In genomic region chr2:32962062-32962874, GRCm38 (mm10) we compare ENCODE assay signal across 8 mouse cellular contexts. TPM values are rescaled to one million over a fixed set of nuclear protein-coding genes. Genes with fewer than 3 reads are reported as not detected.
DNase-seq lines count a peak whose midpoint lies in the region; ATAC-seq and TF ChIP-seq lines count a peak whose summit lies in the region.

No protein-coding gene starts in this region.

- H3K9ac ChIP-seq in kidney, embryonic 14.5 days (ENCODE audit: low read depth, low read length), result peak overlapping the region; percentile 81
- H3K9ac ChIP-seq in MEL (ENCODE audit: control insufficient read depth, low read depth, low read length, poor library complexity, severe bottlenecking), result peak overlapping the region; percentile 91
- peak overlapping the region; percentile 95 for H3K9ac ChIP-seq in embryonic facial prominence, embryonic 14.5 days (ENCODE audit: low read depth, low read length)
- peak overlapping the region; percentile 83 for H3K9ac ChIP-seq in neural tube, embryonic 14.5 days (replicated peaks; ENCODE audit: low read depth, low read length)

- peak overlapping the region; percentile 94 for H3K27ac ChIP-seq in kidney, embryonic 14.5 days (ENCODE audit: low read depth, low read length)
- H3K27ac ChIP-seq in MEL (ENCODE audit: control insufficient read depth, low read depth, low read length), result peak overlapping the region; percentile 95
- H3K27ac ChIP-seq in embryonic facial prominence, embryonic 14.5 days (replicated peaks; ENCODE audit: low read depth, low read length), result peak overlapping the region; percentile 88
- peak overlapping the region; percentile 96 for H3K27ac ChIP-seq in limb, embryonic 10.5 days
- H3K27ac ChIP-seq in neural tube, embryonic 14.5 days (ENCODE audit: low read depth, low read length), result peak overlapping the region; percentile 76

- under 1% methylated on average over 33 of the region's 33 CpGs for WGBS in kidney, embryonic 14.5 days
- 1% methylated on average over 32 of the region's 33 CpGs for WGBS in embryonic facial prominence, embryonic 14.5 days
- under 1% methylated on average over 33 of the region's 33 CpGs for WGBS in limb, embryonic 10.5 days
- 1% methylated on average over 33 of the region's 33 CpGs for WGBS in neural tube, embryonic 14.5 days

- peaks cover 24% of the 10 kb centered on the region for H3K36me3 ChIP-seq in kidney, embryonic 14.5 days (ENCODE audit: control insufficient read depth, insufficient read depth, low read length)
- H3K36me3 ChIP-seq in MEL (ENCODE audit: control insufficient read depth in 1 of 2, insufficient read depth in 2 of 2, low read length in 2 of 2), result peaks cover 6 to 12% of the 10 kb centered on the region in 2 experiments
- peaks cover 31% of the 10 kb centered on the region for H3K36me3 ChIP-seq in embryonic facial prominence, embryonic 14.5 days (ENCODE audit: control insufficient read depth, insufficient read depth, low read length)
- peaks cover 32% of the 10 kb centered on the region for H3K36me3 ChIP-seq in limb, embryonic 10.5 days
- H3K36me3 ChIP-seq in neural tube, embryonic 14.5 days (ENCODE audit: control insufficient read depth, insufficient read depth, low read length), result peaks cover 12% of the 10 kb centered on the region

- TF ChIP-seq RAD21 in MEL (IDR thresholded peaks at IDR 0.05; ENCODE audit: low read depth, low read length), result no peak

- TF ChIP-seq CTCF in MEL (IDR thresholded peaks at IDR 0.05 in 2 of 3, conservative IDR thresholded peaks at IDR 0.05 in 1 of 3; ENCODE audit: control insufficient read depth in 1 of 3, insufficient read depth in 1 of 3, low read depth in 2 of 3, low read length in 3 of 3, poor library complexity in 1 of 3, severe bottlenecking in 1 of 3), result no peak

- H3K4me2 ChIP-seq in kidney, embryonic 14.5 days (replicated peaks; ENCODE audit: low read depth, low read length), result peak overlapping the region; percentile 57
- peak overlapping the region; percentile 64 for H3K4me2 ChIP-seq in embryonic facial prominence, embryonic 14.5 days (ENCODE audit: low read depth, low read length)
- peak overlapping the region; percentile 99 for H3K4me2 ChIP-seq in neural tube, embryonic 14.5 days (ENCODE audit: low read depth, low read length)

- ATAC-seq in kidney, embryonic 14.5 days (ENCODE audit: low FRiP score, low TSS enrichment), result no peak
- no peak for ATAC-seq in embryonic facial prominence, embryonic 14.5 days (ENCODE audit: low read depth)
- no peak for ATAC-seq in neural tube, embryonic 14.5 days (ENCODE audit: low read depth)
- no peak for ATAC-seq in granulocyte monocyte progenitor cell, adult 5-6 weeks (replicated peaks; ENCODE audit: poor library complexity, severe bottlenecking)

- peaks cover 50% of the 10 kb centered on the region for H3K79me2 ChIP-seq in MEL (ENCODE audit: control insufficient read depth, insufficient read depth, low read length, poor library complexity)

- no peaks in the 10 kb centered on the region for H3K27me3 ChIP-seq in kidney, embryonic 14.5 days (ENCODE audit: control insufficient read depth, insufficient read depth, low read length)
- no peaks in the 10 kb centered on the region for H3K27me3 ChIP-seq in MEL (ENCODE audit: control insufficient read depth in 1 of 2, insufficient read depth in 2 of 2, low read length in 2 of 2)
- no peaks in the 10 kb centered on the region for H3K27me3 ChIP-seq in embryonic facial prominence, embryonic 14.5 days (replicated peaks; ENCODE audit: control insufficient read depth, insufficient read depth, low read length)
- H3K27me3 ChIP-seq in limb, embryonic 10.5 days (ENCODE audit: low read depth, poor library complexity, severe bottlenecking), result no peaks in the 10 kb centered on the region
- no peaks in the 10 kb centered on the region for H3K27me3 ChIP-seq in neural tube, embryonic 14.5 days (ENCODE audit: control insufficient read depth, insufficient read depth, low read length)

- no peak for DNase-seq in kidney, adult 11 months
- peak; percentile 61 for DNase-seq in MEL (ENCODE audit: low read depth, low spot score)
- DNase-seq in embryonic facial prominence, embryonic 14.5 days (ENCODE audit: low spot score), result no peak
- peak; percentile 57 for DNase-seq in limb, embryonic 10.5 days (ENCODE audit: low spot score)
- DNase-seq in Muller cell, postnatal 12 days (ENCODE audit: inconsistent ontology term), result no peak

- H3K4me3 ChIP-seq in kidney, embryonic 14.5 days (ENCODE audit: low read length), result peak overlapping the region; percentile 97
- peak overlapping the region; percentile 51 to 84 for H3K4me3 ChIP-seq in MEL (ENCODE audit: control insufficient read depth in 1 of 2, insufficient read depth in 1 of 2, low read depth in 2 of 2, low read length in 2 of 2)
- H3K4me3 ChIP-seq in embryonic facial prominence, embryonic 14.5 days (ENCODE audit: low read depth, low read length), result peak overlapping the region; percentile 51
- H3K4me3 ChIP-seq in limb, embryonic 10.5 days, result peak overlapping the region; percentile 71
- H3K4me3 ChIP-seq in neural tube, embryonic 14.5 days (ENCODE audit: low read depth, low read length), result peak overlapping the region; percentile 73

- H3K9me3 ChIP-seq in kidney, embryonic 14.5 days (ENCODE audit: control insufficient read depth, low read length), result no peaks in the 10 kb centered on the region
- no peaks in the 10 kb centered on the region for H3K9me3 ChIP-seq in MEL (replicated peaks; ENCODE audit: insufficient read depth, low read length)
- H3K9me3 ChIP-seq in embryonic facial prominence, embryonic 14.5 days (ENCODE audit: control insufficient read depth, low read length), result no peaks in the 10 kb centered on the region
- H3K9me3 ChIP-seq in limb, embryonic 10.5 days (replicated peaks), result no peaks in the 10 kb centered on the region
- no peaks in the 10 kb centered on the region for H3K9me3 ChIP-seq in neural tube, embryonic 14.5 days (ENCODE audit: control insufficient read depth, low read length)

- no peak for TF ChIP-seq EP300 in MEL (IDR thresholded peaks at IDR 0.05; ENCODE audit: low read depth in 1 of 2, low read length in 2 of 2)

- H3K4me1 ChIP-seq in kidney, embryonic 14.5 days (ENCODE audit: control insufficient read depth, insufficient read depth, low read length), result peaks cover 27% of the 10 kb centered on the region
- H3K4me1 ChIP-seq in MEL (ENCODE audit: control insufficient read depth in 1 of 2, insufficient read depth in 2 of 2, low read length in 2 of 2), result peaks cover 0 to 13% of the 10 kb centered on the region in 2 experiments; a peak in 3 of 4 replicates
- H3K4me1 ChIP-seq in embryonic facial prominence, embryonic 14.5 days (ENCODE audit: control insufficient read depth, insufficient read depth, low read length), result peaks cover 17% of the 10 kb centered on the region
- peaks cover 53% of the 10 kb centered on the region for H3K4me1 ChIP-seq in limb, embryonic 10.5 days
- peaks cover 22% of the 10 kb centered on the region for H3K4me1 ChIP-seq in neural tube, embryonic 14.5 days (ENCODE audit: control insufficient read depth, insufficient read depth, low read length)

- peak; percentile 2 to 27; a peak in 2 of 4 replicates for TF ChIP-seq POLR2A in MEL (IDR thresholded peaks at IDR 0.05; ENCODE audit: control insufficient read depth in 1 of 2, insufficient read depth in 1 of 2, low read depth in 1 of 2, low read length in 2 of 2, poor library complexity in 1 of 2)

TF ChIP-seq in MEL, 35 proteins besides CTCF, POLR2A, EP300 and RAD21 (continues in another document):
- TF ChIP-seq MAX (IDR thresholded peaks at IDR 0.05; ENCODE audit: low read length) (no peak), USF2 (IDR thresholded peaks at IDR 0.05; ENCODE audit: borderline replicate concordance in 1 of 2, insufficient read depth in 1 of 2, low read depth in 1 of 2, low read length in 2 of 2) (no peak), KAT2A (conservative IDR thresholded peaks at IDR 0.05; ENCODE audit: low read depth, low read length) (no peak)

RNA-seq across cellular contexts. Expression of gene Lrsam1, which starts 0.9 kb away (rescaled TPM):
- 5.8 and 8.8 TPM in 2 replicates for polyA plus RNA-seq in kidney, embryonic 14.5 days (2014; fragmentation: Nextera tagmentation; extraction: Ambion mirVana)
- 13.5 and 17.9 TPM in 2 replicates for total RNA-seq in MEL (2012; rRNA removed)
- 10 to 100 TPM in 1 of 2 experiments, not detected in 1; 14.2 TPM for polyA plus RNA-seq in MEL (2012; ENCODE audit: insufficient read depth in 1 of 2, insufficient read length in 2 of 2, low read depth in 1 of 2, low replicate concordance in 2 of 2, missing spikeins in 1 of 2)
- 9.2 and 10.9 TPM in 2 replicates for polyA plus RNA-seq in embryonic facial prominence, embryonic 14.5 days (2014; fragmentation: Nextera tagmentation; extraction: Ambion mirVana)
- polyA plus RNA-seq in limb, embryonic 10.5 days (2016; fragmentation: Nextera tagmentation; extraction: Ambion mirVana), result 5.3 and 7.5 TPM in 2 replicates
- polyA plus RNA-seq in neural tube, embryonic 14.5 days (2014; fragmentation: Nextera tagmentation; extraction: Ambion mirVana), result 19.3 and 22.8 TPM in 2 replicates
- total RNA-seq in granulocyte monocyte progenitor cell, adult 5-6 weeks (2014; fragmentation: Nextera tagmentation), result 9.6 and 14.7 TPM in 2 replicates
- total RNA-seq in granulocyte monocyte progenitor cell, adult 5-6 weeks (2017), result 2.8 and 3.2 TPM in 2 replicates

RNA-seq across cellular contexts. Expression of gene Rpl12, which starts 0.9 kb away (rescaled TPM):
- 249 and 308 TPM in 2 replicates for polyA plus RNA-seq in kidney, embryonic 14.5 days (2014; fragmentation: Nextera tagmentation; extraction: Ambion mirVana)
- total RNA-seq in MEL (2012; rRNA removed), result 1,806 and 1,842 TPM in 2 replicates
- 100 to 1,000 TPM in 1 of 2 experiments, not detected in 1; 116 TPM for polyA plus RNA-seq in MEL (2012; ENCODE audit: insufficient read depth in 1 of 2, insufficient read length in 2 of 2, low read depth in 1 of 2, low replicate concordance in 2 of 2, missing spikeins in 1 of 2)
- 224 and 237 TPM in 2 replicates for polyA plus RNA-seq in embryonic facial prominence, embryonic 14.5 days (2014; fragmentation: Nextera tagmentation; extraction: Ambion mirVana)
- 194 and 232 TPM in 2 replicates for polyA plus RNA-seq in limb, embryonic 10.5 days (2016; fragmentation: Nextera tagmentation; extraction: Ambion mirVana)
- 99.4 and 113 TPM in 2 replicates for polyA plus RNA-seq in neural tube, embryonic 14.5 days (2014; fragmentation: Nextera tagmentation; extraction: Ambion mirVana)
- 3,079 and 3,298 TPM in 2 replicates for total RNA-seq in granulocyte monocyte progenitor cell, adult 5-6 weeks (2014; fragmentation: Nextera tagmentation)
- total RNA-seq in granulocyte monocyte progenitor cell, adult 5-6 weeks (2017), result 2,139 and 2,991 TPM in 2 replicates

RNA-seq across cellular contexts. Expression of gene Slc2a8, which starts 19.6 kb away (rescaled TPM):
- polyA plus RNA-seq in kidney, embryonic 14.5 days (2014; fragmentation: Nextera tagmentation; extraction: Ambion mirVana), result 19.0 and 21.1 TPM in 2 replicates
- 7.4 and 7.8 TPM in 2 replicates for total RNA-seq in MEL (2012; rRNA removed)
- 10 to 100 TPM in 1 of 2 experiments, not detected in 1; 16.0 TPM for polyA plus RNA-seq in MEL (2012; ENCODE audit: insufficient read depth in 1 of 2, insufficient read length in 2 of 2, low read depth in 1 of 2, low replicate concordance in 2 of 2, missing spikeins in 1 of 2)
- 12.2 and 15.7 TPM in 2 replicates for polyA plus RNA-seq in embryonic facial prominence, embryonic 14.5 days (2014; fragmentation: Nextera tagmentation; extraction: Ambion mirVana)
- 16.5 and 22.3 TPM in 2 replicates for polyA plus RNA-seq in limb, embryonic 10.5 days (2016; fragmentation: Nextera tagmentation; extraction: Ambion mirVana)
- polyA plus RNA-seq in neural tube, embryonic 14.5 days (2014; fragmentation: Nextera tagmentation; extraction: Ambion mirVana), result 17.6 and 21.2 TPM in 2 replicates
- total RNA-seq in granulocyte monocyte progenitor cell, adult 5-6 weeks (2014; fragmentation: Nextera tagmentation), result 4.0 and 4.8 TPM in 2 replicates
- total RNA-seq in granulocyte monocyte progenitor cell, adult 5-6 weeks (2017), result 3.7 and 5.8 TPM in 2 replicates

Comparison
In these comparisons a context has a peak if more than half of its experiments do, and no peak if none do; other contexts are left out.
1. DNase-seq: peak in MEL (single experiment) and limb, embryonic 10.5 days (single experiment); none in kidney, adult 11 months (single experiment), embryonic facial prominence, embryonic 14.5 days (single experiment) and Muller cell, postnatal 12 days (single experiment).
2. Peak in every context shown above with its lines, with median percentiles within 50 percentile points of each other: H3K27ac ChIP-seq, H3K4me2 ChIP-seq, H3K4me3 ChIP-seq and H3K9ac ChIP-seq.